Mouse (Mus musculus): ENCODE data around the gene Gm10322. TPM values are rescaled to one million over a fixed set of nuclear protein-coding genes. Genes with fewer than 3 reads are reported as not detected.

The Gm10322 gene
- total and polyA plus RNA-seq, 3 experiments = not detected

GRCm38 (mm10) chr10:59577871-59578801 is 37.7 kb upstream of the Gm10322 start:
- in situ Hi-C loops (cut with MboI; ENCODE audit: low pct_ligation_motif_present, low pct_unique_long_range_greater_than_20kb, low sequenced_read_pairs) (no loop called here), dilution Hi-C loops (cut with MboI; ENCODE audit: extremely low pct_ligation_motif_present, extremely low pct_unique_long_range_greater_than_20kb, low sequenced_read_pairs) (no loop called here)
- no peak overlapping the region; the same call in 1 of the 2 replicates for H3K9ac ChIP-seq (ENCODE audit: insufficient read depth, low read depth)
- no peaks in the 10 kb centered on the region; the same call in 1 of the 2 replicates for H3K79me2 ChIP-seq (replicated peaks; ENCODE audit: control insufficient read depth, extremely low read depth, insufficient read depth, poor library complexity, severe bottlenecking)
- no peaks in the 10 kb centered on the region for H3K27me3 ChIP-seq (replicated peaks)
- peaks cover 0 to 7% of the 10 kb centered on the region in 2 experiments for H3K36me3 ChIP-seq (replicated peaks in 1 of 2; ENCODE audit: control insufficient read depth in 1 of 2, insufficient read depth in 1 of 2, low read length in 1 of 2)
- H3K4me3 ChIP-seq (replicated peaks in 1 of 3; ENCODE audit: low read depth in 2 of 3, low read length in 2 of 3, poor library complexity in 1 of 3) = peak overlapping the region in 1 of 3 experiments; percentile 6
- H3K27ac ChIP-seq (ENCODE audit: insufficient read depth, low read depth) = peak overlapping the region; percentile 37; the same call in 1 of the 2 replicates
- peak; percentile 78 for DNase-seq (ENCODE audit: extremely low read depth)
- peaks cover 14 to 36% of the 10 kb centered on the region in 2 experiments for H3K4me1 ChIP-seq (ENCODE audit: control insufficient read depth in 1 of 2, insufficient read depth in 2 of 2)
- peak overlapping the region; percentile 32; the same call in 1 of the 2 replicates for H3K4me2 ChIP-seq (ENCODE audit: insufficient read depth, low read depth, poor library complexity, severe bottlenecking)
- H3K9me3 ChIP-seq (replicated peaks; ENCODE audit: low read length) = peaks cover 5% of the 10 kb centered on the region
- TF ChIP-seq MAFK (IDR thresholded peaks at IDR 0.05; ENCODE audit: insufficient replicate concordance, low read length) (peak; percentile 67; the same call in 1 of the 2 replicates), NRF1 (IDR thresholded peaks at IDR 0.05; ENCODE audit: low read depth, low read length) (no peak), GABPA (IDR thresholded peaks at IDR 0.05; ENCODE audit: insufficient replicate concordance, low read depth, low read length) (no peak), MXI1 (IDR thresholded peaks at IDR 0.05; ENCODE audit: low read depth, low read length) (peak; percentile 63), MAZ (IDR thresholded peaks at IDR 0.05; ENCODE audit: low read depth, low read length) (no peak), BHLHE40 (IDR thresholded peaks at IDR 0.05; ENCODE audit: low read depth, low read length) (0 out of 2 replicates have a peak, but pooled peaks have one; percentile 25), POLR2AphosphoS2 (IDR thresholded peaks at IDR 0.05; ENCODE audit: low read depth, low read length) (no peak), UBTF (IDR thresholded peaks at IDR 0.05; ENCODE audit: low read depth, low read length) (no peak), IRF4 (IDR thresholded peaks at IDR 0.05; ENCODE audit: low read depth, low read length) (peak; percentile 46; the same call in 1 of the 2 replicates), HCFC1 (IDR thresholded peaks at IDR 0.05; ENCODE audit: low read depth, low read length) (no peak), CHD2 (IDR thresholded peaks at IDR 0.05; ENCODE audit: low read length) (no peak), PAX5 (IDR thresholded peaks at IDR 0.05; ENCODE audit: low read length) (no peak), TCF12 (IDR thresholded peaks at IDR 0.05; ENCODE audit: low read depth, low read length) (0 out of 2 replicates have a peak, but pooled peaks have one; percentile 23), KAT2A (IDR thresholded peaks at IDR 0.05; ENCODE audit: insufficient replicate concordance, low read length) (no peak), JUN (IDR thresholded peaks at IDR 0.05; ENCODE audit: insufficient read depth, low read depth, low read length) (no peak), MEF2A (IDR thresholded peaks at IDR 0.05; ENCODE audit: borderline replicate concordance, low read depth, low read length) (peak; percentile 28; the same call in 1 of the 2 replicates), POLR2A (IDR thresholded peaks at IDR 0.05; ENCODE audit: low read depth, low read length) (0 out of 2 replicates have a peak, but pooled peaks have one; percentile 22), MAX (IDR thresholded peaks at IDR 0.05; ENCODE audit: low read length) (peak; percentile 93), ZKSCAN1 (IDR thresholded peaks at IDR 0.05; ENCODE audit: borderline replicate concordance, low read depth, low read length) (no peak), RCOR1 (conservative IDR thresholded peaks at IDR 0.05; ENCODE audit: low read depth, low read length) (no peak), JUND (conservative IDR thresholded peaks at IDR 0.05; ENCODE audit: low read depth, low read length) (no peak), MYC (IDR thresholded peaks at IDR 0.05; ENCODE audit: low read depth, low read length) (peak; percentile 94), CHD1 (IDR thresholded peaks at IDR 0.05; ENCODE audit: low read depth, low read length) (0 out of 2 replicates have a peak, but pooled peaks have one; percentile 48), USF1 (IDR thresholded peaks at IDR 0.05; ENCODE audit: low read depth, low read length) (no peak), EP300 (IDR thresholded peaks at IDR 0.05; ENCODE audit: low read length) (peak; percentile 60), E2F4 (IDR thresholded peaks at IDR 0.05; ENCODE audit: insufficient replicate concordance, low read depth, low read length) (no peak), SIN3A (IDR thresholded peaks at IDR 0.05; ENCODE audit: low read length) (peak; percentile 50), ZNF384 (IDR thresholded peaks at IDR 0.05; ENCODE audit: low read depth, low read length) (peak; percentile 73), ETS1 (conservative IDR thresholded peaks at IDR 0.05; ENCODE audit: low read depth, low read length) (peak; percentile 51), SMC3 (IDR thresholded peaks at IDR 0.05; ENCODE audit: low read depth, low read length) (no peak), ELF1 (IDR thresholded peaks at IDR 0.05; ENCODE audit: low read depth, low read length) (0 out of 2 replicates have a peak, but pooled peaks have one; percentile 33), ZMIZ1 (IDR thresholded peaks at IDR 0.05; ENCODE audit: low read depth, low read length) (no peak), USF2 (conservative IDR thresholded peaks at IDR 0.05; ENCODE audit: low read depth, low read length) (no peak), NELFE (IDR thresholded peaks at IDR 0.05; ENCODE audit: low read depth, low read length) (peak; percentile 25; the same call in 1 of the 2 replicates), ZC3H11A (IDR thresholded peaks at IDR 0.05; ENCODE audit: low read depth, low read length) (no peak), RAD21 (IDR thresholded peaks at IDR 0.05; ENCODE audit: low read depth, low read length) (no peak), CTCF (conservative IDR thresholded peaks at IDR 0.05 in 1 of 2, IDR thresholded peaks at IDR 0.05 in 1 of 2; ENCODE audit: low read depth in 2 of 2, low read length in 2 of 2) (no peak)
